Mouse (Mus musculus) embryonic facial prominence, embryonic 14.5 days (tissue): ENCODE measurements at regions not wholly inside any gene's neighbourhood (a gene's known extent, or its start where the extent isn't known, plus 50 kb on each side); places are given as distances from the start of the nearest gene placed in this dataset.

Source experiments
- ATAC-seq: fragments of 200-750 bp; cut with Nextera tagmentation; 2 replicates; pipeline ENCODE4 v1.8.0; 2017; ENCODE audit warnings: low read depth, moderate number of reproducible peaks, moderate TSS enrichment
- DNase-seq: peaks from one replicate; pipeline ENCODE4 v3.0.0-alpha.2; 2015; ENCODE audit warnings: low spot score
- H3K27ac ChIP-seq: fragments of 300-500 bp; sonication (generic); replicated peaks from 2 replicates; pipeline ENCODE4 v1.5.1; 2014; ENCODE audit warnings: low read depth, mild to moderate bottlenecking, low read length, moderate library complexity
- H3K27me3 ChIP-seq: fragments of 300-500 bp; sonication (generic); replicated peaks from 2 replicates; pipeline ENCODE4 v1.6.1; 2014; ENCODE audit warnings: low read length; ENCODE audit not compliant: control insufficient read depth, insufficient read depth
- H3K36me3 ChIP-seq: fragments of 300-500 bp; sonication (generic); 2 replicates; pipeline ENCODE4 v1.6.1; 2014; ENCODE audit warnings: low read length, mixed read lengths; ENCODE audit not compliant: control insufficient read depth, insufficient read depth
- H3K4me1 ChIP-seq: fragments of 300-500 bp; sonication (generic); 2 replicates; pipeline ENCODE4 v1.6.1; 2014; ENCODE audit warnings: antibody characterized with exemption, low read length; ENCODE audit not compliant: control insufficient read depth, insufficient read depth
- H3K4me2 ChIP-seq: fragments of 300-500 bp; sonication (generic); 2 replicates; pipeline ENCODE4 v1.6.1; 2014; ENCODE audit warnings: low read depth, mild to moderate bottlenecking, low read length, moderate library complexity, mixed read lengths
- H3K4me3 ChIP-seq: fragments of 300-500 bp; sonication (generic); 2 replicates; pipeline ENCODE4 v1.5.1; 2014; ENCODE audit warnings: low read depth, mild to moderate bottlenecking, low read length
- H3K9ac ChIP-seq: fragments of 300-500 bp; sonication (generic); 2 replicates; pipeline ENCODE4 v1.6.1; 2014; ENCODE audit warnings: low read depth, mild to moderate bottlenecking, low read length, moderate library complexity, mixed read lengths
- H3K9me3 ChIP-seq: fragments of 300-500 bp; sonication (generic); 2 replicates; pipeline ENCODE4 v1.6.1; 2016; ENCODE audit warnings: low read length; ENCODE audit not compliant: control insufficient read depth
- WGBS: fragments of 180-500 bp; shearing (Covaris S2); extraction: QIAGEN DNeasy Blood & Tissue Kit; methylation state at CpG from one replicate; pipeline ENCODE4 v1.1.7; 2014; 5-methylcytosine and 5-hydroxymethylcytosine counted together

DNA sequence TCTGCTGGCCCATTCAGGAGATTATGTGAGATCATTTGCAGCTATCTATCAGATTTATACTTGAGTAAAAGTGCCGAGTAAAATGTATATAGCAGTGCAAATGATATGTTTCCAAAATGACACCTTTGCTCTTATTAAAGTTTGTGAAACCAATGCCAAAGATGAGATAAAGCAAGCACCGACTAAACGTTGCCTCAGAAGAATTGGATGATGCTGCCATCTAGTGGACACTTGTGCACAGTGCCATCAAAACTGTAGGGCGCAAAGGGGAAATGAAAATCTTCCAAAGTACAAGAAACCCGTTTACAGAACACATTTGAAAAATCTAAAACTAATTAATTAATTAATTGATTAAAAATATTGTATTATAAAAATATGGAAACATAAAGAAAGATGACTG, 127.2 kb downstream of the Atxn7l3b start:
- H3K36me3 ChIP-seq, result no peaks in the 10 kb centered on the region
- DNase-seq, result peak; percentile 59
- no peak overlapping the region for H3K4me3 ChIP-seq
- H3K4me2 ChIP-seq, result no peak overlapping the region
- H3K9ac ChIP-seq, result no peak overlapping the region
- 6% methylated on average over 5 of the region's 5 CpGs for WGBS
- H3K9me3 ChIP-seq, result no peaks in the 10 kb centered on the region
- 0 out of 2 replicates have a peak, but pooled peaks have one; percentile 41 for ATAC-seq
- H3K4me1 ChIP-seq, result no peaks in the 10 kb centered on the region
- no peak overlapping the region for H3K27ac ChIP-seq
- H3K27me3 ChIP-seq, result no peaks in the 10 kb centered on the region

DNA sequence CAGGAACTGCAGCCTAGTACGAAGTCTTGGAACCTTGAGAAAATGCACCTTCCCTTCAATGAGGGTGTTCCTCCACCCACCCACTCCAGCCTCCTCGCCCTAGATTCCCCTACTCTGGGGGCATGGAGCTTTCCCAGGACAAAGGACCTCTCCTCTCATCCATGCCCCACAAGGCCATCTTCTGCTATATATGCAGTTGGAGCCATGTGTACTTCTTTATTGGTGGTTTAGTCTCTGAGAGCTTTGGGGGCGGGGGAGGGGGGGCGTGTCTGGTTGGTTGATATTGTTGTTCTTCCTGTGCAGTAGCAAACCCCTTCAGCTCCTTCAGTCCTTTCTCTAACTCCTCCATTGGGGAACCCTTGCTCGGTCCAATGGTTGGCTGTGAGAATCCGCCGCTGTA, 130.2 kb downstream of the Atxn7l3b start:
- WGBS, result 65% methylated on average over 7 of the region's 7 CpGs
- Histone ChIP-seq H3K36me3 (no peaks in the 10 kb centered on the region), H3K4me1 (no peaks in the 10 kb centered on the region), H3K27ac (no peak overlapping the region), H3K4me3 (no peak overlapping the region), H3K27me3 (no peaks in the 10 kb centered on the region), H3K9ac (no peak overlapping the region), H3K9me3 (no peaks in the 10 kb centered on the region), H3K4me2 (no peak overlapping the region)
- ATAC-seq (no peak), DNase-seq (no peak)

DNA sequence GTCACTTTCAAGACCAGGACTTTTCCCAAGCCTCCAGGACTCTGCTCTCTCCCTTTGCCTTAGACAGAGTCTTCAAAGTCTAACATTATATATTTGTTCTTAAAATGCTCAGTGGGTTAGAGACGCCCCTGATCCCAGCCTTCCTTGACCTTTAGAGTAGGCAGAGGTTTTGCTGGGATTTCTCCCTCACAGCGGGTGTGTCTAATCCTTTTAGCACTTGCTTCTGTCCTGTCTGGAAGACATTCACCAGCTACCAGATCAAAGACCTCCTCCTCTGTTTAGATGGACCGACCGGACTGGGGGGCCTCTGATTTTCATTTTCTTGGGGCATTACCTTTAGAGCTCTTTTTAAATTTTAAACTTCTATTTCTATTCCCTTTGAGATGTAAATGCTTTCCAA, 130.7 kb downstream of the Atxn7l3b start:
- ATAC-seq (no peak), DNase-seq (no peak)
- WGBS, result 10% methylated on average over 4 of the region's 4 CpGs

DNA sequence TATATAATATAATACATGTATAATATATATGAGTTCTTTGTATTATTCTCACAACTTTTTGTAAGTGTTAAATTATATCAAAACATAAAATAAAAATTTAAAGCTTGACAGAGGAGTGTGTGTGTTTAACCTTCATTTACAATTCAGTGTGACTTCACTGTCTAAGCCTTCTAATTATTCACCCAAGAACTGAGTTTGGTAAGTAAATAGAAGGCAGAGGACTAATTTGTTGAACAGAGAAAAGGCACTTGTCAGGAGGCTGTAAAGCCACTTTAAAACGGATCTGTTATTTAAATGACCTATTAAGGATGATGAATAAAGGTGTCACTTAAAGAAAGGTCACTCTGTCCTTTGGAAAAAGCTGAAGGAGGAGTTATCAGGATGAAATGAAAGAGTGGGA, 132.9 kb downstream of the Atxn7l3b start:
- Histone ChIP-seq H3K27me3 (no peaks in the 10 kb centered on the region), H3K9ac (no peak overlapping the region), H3K4me1 (no peaks in the 10 kb centered on the region), H3K36me3 (no peaks in the 10 kb centered on the region), H3K27ac (no peak overlapping the region), H3K9me3 (no peaks in the 10 kb centered on the region), H3K4me3 (no peak overlapping the region), H3K4me2 (no peak overlapping the region)
- 24% methylated on average over 1 of the region's 1 CpGs for WGBS
- no peak for ATAC-seq
- no peak for DNase-seq

More for the DNA sequence above, 130.7 kb downstream of the Atxn7l3b start:
- no peak overlapping the region for H3K27ac ChIP-seq
- H3K9me3 ChIP-seq, result no peaks in the 10 kb centered on the region
- H3K4me1 ChIP-seq, result no peaks in the 10 kb centered on the region
- H3K27me3 ChIP-seq, result no peaks in the 10 kb centered on the region
- no peaks in the 10 kb centered on the region for H3K36me3 ChIP-seq
- no peak overlapping the region for H3K9ac ChIP-seq
- H3K4me2 ChIP-seq, result no peak overlapping the region
- H3K4me3 ChIP-seq, result no peak overlapping the region

DNA sequence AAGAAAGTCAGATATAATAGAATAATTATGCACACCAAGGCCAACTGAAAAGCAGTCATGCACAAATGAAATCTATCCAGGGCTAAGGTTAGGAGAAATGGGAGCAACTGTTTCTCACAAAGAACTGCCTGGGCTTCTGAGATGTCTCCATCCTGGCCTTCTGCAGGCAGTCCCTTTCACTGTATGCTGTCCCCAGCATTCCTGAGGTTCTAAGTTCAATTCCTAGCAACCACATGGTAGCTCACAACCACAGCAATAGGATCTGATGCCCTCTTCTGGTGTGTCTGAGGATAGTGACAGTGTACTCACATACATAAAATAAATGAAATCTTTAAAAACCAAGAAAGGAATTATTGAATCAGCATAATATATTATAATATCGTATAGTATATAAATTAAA, 133.3 kb downstream of the Atxn7l3b start:
- H3K36me3 ChIP-seq, result no peaks in the 10 kb centered on the region
- no peaks in the 10 kb centered on the region for H3K4me1 ChIP-seq
- no peaks in the 10 kb centered on the region for H3K9me3 ChIP-seq
- DNase-seq (no peak), ATAC-seq (no peak)
- no peak overlapping the region for H3K4me2 ChIP-seq
- H3K27me3 ChIP-seq, result no peaks in the 10 kb centered on the region
- H3K4me3 ChIP-seq, result no peak overlapping the region
- no peak overlapping the region for H3K9ac ChIP-seq
- no peak overlapping the region for H3K27ac ChIP-seq
- 92% methylated on average over 1 of the region's 1 CpGs for WGBS

DNA sequence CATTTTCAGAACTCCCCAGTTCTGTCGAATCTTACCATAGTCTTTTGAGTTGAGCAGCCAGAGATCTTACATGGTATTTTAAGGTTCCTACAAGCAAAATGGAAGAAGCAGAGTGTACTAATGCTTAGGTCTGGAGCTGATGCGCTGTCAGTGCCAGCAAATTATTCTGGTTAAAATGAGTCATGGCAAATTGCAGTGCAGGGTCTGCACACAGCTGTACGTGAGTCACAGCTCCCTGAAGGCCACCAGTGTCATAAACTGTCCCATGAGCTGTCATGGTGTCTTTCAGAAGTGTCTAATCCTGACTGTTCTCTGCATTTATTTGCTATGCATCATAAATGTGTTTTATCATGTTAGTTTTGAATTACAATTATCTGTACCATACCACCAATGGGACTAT, 140.6 kb downstream of the Atxn7l3b start:
- no peak overlapping the region for H3K27ac ChIP-seq
- no peak overlapping the region for H3K4me3 ChIP-seq
- WGBS, result 74% methylated on average over 3 of the region's 3 CpGs
- no peaks in the 10 kb centered on the region for H3K27me3 ChIP-seq
- no peaks in the 10 kb centered on the region for H3K4me1 ChIP-seq
- no peak overlapping the region for H3K9ac ChIP-seq
- no peaks in the 10 kb centered on the region for H3K9me3 ChIP-seq
- no peak for DNase-seq
- H3K4me2 ChIP-seq, result no peak overlapping the region
- ATAC-seq, result no peak
- H3K36me3 ChIP-seq, result no peaks in the 10 kb centered on the region

DNA sequence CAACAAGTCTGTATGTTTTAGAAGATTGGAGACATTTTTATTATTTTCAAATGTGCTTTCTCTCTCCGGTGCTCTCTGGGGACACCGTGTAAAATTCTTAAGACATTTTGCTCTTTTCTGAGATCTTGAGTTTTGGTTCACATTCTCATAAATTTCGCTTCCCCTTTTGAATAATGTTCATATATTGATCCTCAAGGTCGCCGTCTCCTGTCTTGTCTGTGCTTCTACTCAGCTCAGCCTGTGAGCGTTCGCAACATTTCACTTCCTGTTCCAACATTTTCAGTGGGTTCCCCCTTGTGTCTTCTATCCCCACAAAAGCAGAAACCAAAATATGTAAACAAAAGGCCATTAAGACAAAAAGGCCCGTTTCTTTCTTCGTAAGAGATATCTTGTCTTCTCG, 154.5 kb downstream of the Atxn7l3b start:
- no peak overlapping the region for H3K9ac ChIP-seq
- no peak overlapping the region for H3K4me2 ChIP-seq
- H3K4me3 ChIP-seq, result no peak overlapping the region
- no peaks in the 10 kb centered on the region for H3K36me3 ChIP-seq
- no peak overlapping the region for H3K27ac ChIP-seq
- no peaks in the 10 kb centered on the region for H3K9me3 ChIP-seq
- no peaks in the 10 kb centered on the region for H3K4me1 ChIP-seq
- 84% methylated on average over 10 of the region's 10 CpGs for WGBS
- H3K27me3 ChIP-seq, result no peaks in the 10 kb centered on the region
- no peak for DNase-seq
- ATAC-seq, result no peak

DNA sequence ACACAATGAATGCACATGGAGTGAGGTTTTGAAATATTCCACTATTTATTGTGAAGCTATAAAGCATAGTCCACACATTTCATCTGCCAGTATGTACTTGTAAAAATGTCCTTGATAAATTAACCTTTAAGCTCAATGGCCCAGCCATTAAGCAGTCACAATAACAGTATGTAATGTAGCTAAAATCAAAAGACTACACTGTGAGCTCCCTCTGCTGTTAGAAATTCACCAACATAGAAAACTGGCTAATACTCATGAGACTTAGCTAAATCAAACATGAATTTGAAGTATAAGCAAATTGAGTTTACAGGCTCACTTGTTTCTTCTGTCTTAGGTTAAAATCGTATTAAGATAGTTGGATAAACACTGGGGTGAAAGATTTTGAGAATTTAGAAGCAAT, 182.1 kb downstream of the Atxn7l3b start:
- Histone ChIP-seq H3K4me1 (no peaks in the 10 kb centered on the region), H3K27me3 (no peaks in the 10 kb centered on the region), H3K4me3 (no peak overlapping the region), H3K27ac (no peak overlapping the region), H3K9me3 (no peaks in the 10 kb centered on the region), H3K4me2 (no peak overlapping the region), H3K36me3 (no peaks in the 10 kb centered on the region), H3K9ac (no peak overlapping the region)
- WGBS, result 42% methylated on average over 1 of the region's 1 CpGs
- no peak for ATAC-seq
- DNase-seq, result peak; percentile 14

DNA sequence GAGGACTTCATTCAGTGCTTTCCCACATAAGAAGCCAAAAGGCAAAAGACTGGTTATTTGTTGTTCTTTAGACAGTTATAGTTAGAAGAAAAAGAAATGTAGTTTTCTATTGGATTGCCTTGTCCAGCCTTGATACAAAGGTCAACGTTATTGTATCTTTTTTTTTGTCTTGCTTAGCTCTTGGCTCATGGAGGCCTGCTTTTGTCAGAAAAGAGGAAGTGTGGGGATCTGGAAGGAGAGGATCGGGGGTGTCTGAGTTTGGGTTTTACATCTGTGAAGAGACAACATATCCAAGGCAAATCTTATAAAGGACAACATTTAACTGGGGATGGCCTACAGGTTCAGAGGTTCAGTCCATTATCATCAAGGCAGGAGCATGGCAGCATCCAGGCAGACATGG, 185.3 kb downstream of the Atxn7l3b start:
- Histone ChIP-seq H3K4me1 (no peaks in the 10 kb centered on the region), H3K9ac (no peak overlapping the region), H3K36me3 (no peaks in the 10 kb centered on the region), H3K27me3 (no peaks in the 10 kb centered on the region), H3K27ac (no peak overlapping the region), H3K4me2 (no peak overlapping the region), H3K4me3 (no peak overlapping the region), H3K9me3 (no peaks in the 10 kb centered on the region)
- 80% methylated on average over 2 of the region's 2 CpGs for WGBS
- ATAC-seq, result no peak
- no peak for DNase-seq
